Mouse (Mus musculus): Measurements from ENCODE around the gene Pla2g2f. TPM values are rescaled to one million over a fixed set of nuclear protein-coding genes. Genes with fewer than 3 reads are reported as not detected.

The Pla2g2f gene
- polyA plus RNA-seq, 1 experiment from 2014 or later, result not detected

DNA sequence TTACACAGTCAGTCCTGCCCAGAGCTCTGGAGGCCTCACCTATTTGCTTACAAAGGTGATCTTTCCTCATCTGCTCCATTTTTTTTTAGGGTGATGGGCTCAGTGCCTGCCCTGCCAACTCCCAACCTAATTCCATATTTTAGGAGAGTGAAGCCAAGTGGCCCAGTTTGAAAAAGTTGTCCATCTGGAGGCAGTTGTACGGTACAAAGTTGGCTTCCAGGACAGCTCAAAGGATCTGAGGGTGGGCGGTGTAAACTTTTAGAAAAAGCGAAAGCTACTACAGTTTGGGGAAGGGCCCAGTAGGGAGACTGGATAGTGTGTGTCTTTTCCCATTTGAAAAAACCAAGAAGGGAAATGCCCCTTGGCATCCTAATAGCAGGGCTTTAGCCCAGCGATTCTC lies 22.6 kb downstream of the Pla2g2f start:
- H3K27me3 ChIP-seq (replicated peaks; ENCODE audit: control insufficient read depth, insufficient read depth, low read length), result no peaks in the 10 kb centered on the region
- H3K4me1 ChIP-seq (replicated peaks; ENCODE audit: control insufficient read depth, insufficient read depth, low read length), result no peaks in the 10 kb centered on the region
- H3K36me3 ChIP-seq (ENCODE audit: control insufficient read depth, insufficient read depth, low read length), result no peaks in the 10 kb centered on the region
- DNase-seq (ENCODE audit: low spot score) (no peak), ATAC-seq (replicated peaks; ENCODE audit: low FRiP score) (no peak)
- H3K9me3 ChIP-seq (ENCODE audit: control insufficient read depth, low read length), result no peaks in the 10 kb centered on the region
- no peak overlapping the region for H3K4me2 ChIP-seq
- WGBS, result 93% methylated on average over 4 of the region's 4 CpGs
- no peak overlapping the region for H3K4me3 ChIP-seq (ENCODE audit: low read depth, low read length)
- H3K9ac ChIP-seq (ENCODE audit: low read depth, low read length), result no peak overlapping the region
- H3K27ac ChIP-seq (ENCODE audit: low read depth, low read length), result no peak overlapping the region

DNA sequence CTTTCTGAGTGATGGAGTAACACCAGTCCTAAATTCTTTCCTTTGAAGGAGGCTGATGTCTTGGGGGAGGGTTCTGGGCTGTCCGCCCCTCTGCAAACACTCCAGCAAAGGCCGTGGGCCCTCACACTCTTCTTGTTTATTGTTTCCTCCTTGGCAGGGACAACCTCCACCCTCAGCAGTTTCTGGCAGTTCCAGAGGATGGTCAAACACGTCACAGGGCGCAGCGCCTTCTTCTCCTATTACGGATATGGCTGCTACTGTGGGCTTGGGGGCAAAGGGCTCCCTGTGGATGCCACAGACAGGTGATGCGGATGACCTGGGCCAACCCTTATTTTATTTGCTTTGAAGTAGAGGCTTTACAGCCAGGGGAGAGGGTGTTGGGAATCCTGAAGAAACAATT lies 23.3 kb downstream of the Pla2g2f start:
- no peak for ATAC-seq (replicated peaks; ENCODE audit: low FRiP score)
- 63% methylated on average over 7 of the region's 7 CpGs for WGBS

GRCm38 (mm10) chr4:138729018-138729703 lies 28.3 kb downstream of the Pla2g2f start:
- H3K27ac ChIP-seq (ENCODE audit: low read depth, low read length), result no peak overlapping the region
- H3K36me3 ChIP-seq (ENCODE audit: control insufficient read depth, insufficient read depth, low read length), result no peaks in the 10 kb centered on the region
- no peak overlapping the region for H3K4me3 ChIP-seq (ENCODE audit: low read depth, low read length)
- WGBS, result 50% methylated on average over 9 of the region's 9 CpGs
- H3K27me3 ChIP-seq (replicated peaks; ENCODE audit: control insufficient read depth, insufficient read depth, low read length), result peaks cover 7% of the 10 kb centered on the region
- ATAC-seq (replicated peaks; ENCODE audit: low FRiP score) (no peak; the same call in 1 of the 2 replicates), DNase-seq (ENCODE audit: low spot score) (no peak)
- H3K9ac ChIP-seq (ENCODE audit: low read depth, low read length), result no peak overlapping the region
- H3K4me2 ChIP-seq, result no peak overlapping the region
- no peaks in the 10 kb centered on the region for H3K9me3 ChIP-seq (ENCODE audit: control insufficient read depth, low read length)
- peaks cover 5% of the 10 kb centered on the region; the same call in 1 of the 2 replicates for H3K4me1 ChIP-seq (replicated peaks; ENCODE audit: control insufficient read depth, insufficient read depth, low read length)

More for the DNA sequence above, 23.3 kb downstream of the Pla2g2f start:
- Histone ChIP-seq H3K9me3 (ENCODE audit: control insufficient read depth, low read length) (no peaks in the 10 kb centered on the region), H3K4me2 (no peak overlapping the region), H3K9ac (ENCODE audit: low read depth, low read length) (no peak overlapping the region), H3K27me3 (replicated peaks; ENCODE audit: control insufficient read depth, insufficient read depth, low read length) (no peaks in the 10 kb centered on the region), H3K4me3 (ENCODE audit: low read depth, low read length) (no peak overlapping the region), H3K27ac (ENCODE audit: low read depth, low read length) (no peak overlapping the region), H3K4me1 (replicated peaks; ENCODE audit: control insufficient read depth, insufficient read depth, low read length) (no peaks in the 10 kb centered on the region), H3K36me3 (ENCODE audit: control insufficient read depth, insufficient read depth, low read length) (no peaks in the 10 kb centered on the region)
- DNase-seq (ENCODE audit: low spot score), result no peak

GRCm38 (mm10) chr4:138725751-138726150 lies 31.7 kb downstream of the Pla2g2f start:
- Histone ChIP-seq H3K4me1 (replicated peaks; ENCODE audit: control insufficient read depth, insufficient read depth, low read length) (peaks cover 6% of the 10 kb centered on the region; the same call in 1 of the 2 replicates), H3K9ac (ENCODE audit: low read depth, low read length) (no peak overlapping the region), H3K4me2 (no peak overlapping the region), H3K9me3 (ENCODE audit: control insufficient read depth, low read length) (no peaks in the 10 kb centered on the region), H3K27ac (ENCODE audit: low read depth, low read length) (no peak overlapping the region), H3K27me3 (replicated peaks; ENCODE audit: control insufficient read depth, insufficient read depth, low read length) (peaks cover 13% of the 10 kb centered on the region), H3K4me3 (ENCODE audit: low read depth, low read length) (no peak overlapping the region), H3K36me3 (ENCODE audit: control insufficient read depth, insufficient read depth, low read length) (no peaks in the 10 kb centered on the region)
- DNase-seq (ENCODE audit: low spot score), result no peak
- WGBS, result 55% methylated on average over 5 of the region's 5 CpGs
- ATAC-seq (replicated peaks; ENCODE audit: low FRiP score), result no peak

GRCm38 (mm10) chr4:138725127-138725461 lies 32.3 kb downstream of the Pla2g2f start:
- Histone ChIP-seq H3K27ac (ENCODE audit: low read depth, low read length) (no peak overlapping the region), H3K4me1 (replicated peaks; ENCODE audit: control insufficient read depth, insufficient read depth, low read length) (peaks cover 6% of the 10 kb centered on the region; the same call in 1 of the 2 replicates), H3K9ac (ENCODE audit: low read depth, low read length) (no peak overlapping the region), H3K36me3 (ENCODE audit: control insufficient read depth, insufficient read depth, low read length) (no peaks in the 10 kb centered on the region), H3K4me2 (peak overlapping the region; percentile 35), H3K4me3 (ENCODE audit: low read depth, low read length) (no peak overlapping the region), H3K9me3 (ENCODE audit: control insufficient read depth, low read length) (no peaks in the 10 kb centered on the region), H3K27me3 (replicated peaks; ENCODE audit: control insufficient read depth, insufficient read depth, low read length) (peaks cover 13% of the 10 kb centered on the region)
- peak; percentile 41; the same call in 1 of the 2 replicates for ATAC-seq (replicated peaks; ENCODE audit: low FRiP score)
- WGBS, result 2% methylated on average over 13 of the region's 13 CpGs
- peak; percentile 65 for DNase-seq (ENCODE audit: low spot score)

DNA sequence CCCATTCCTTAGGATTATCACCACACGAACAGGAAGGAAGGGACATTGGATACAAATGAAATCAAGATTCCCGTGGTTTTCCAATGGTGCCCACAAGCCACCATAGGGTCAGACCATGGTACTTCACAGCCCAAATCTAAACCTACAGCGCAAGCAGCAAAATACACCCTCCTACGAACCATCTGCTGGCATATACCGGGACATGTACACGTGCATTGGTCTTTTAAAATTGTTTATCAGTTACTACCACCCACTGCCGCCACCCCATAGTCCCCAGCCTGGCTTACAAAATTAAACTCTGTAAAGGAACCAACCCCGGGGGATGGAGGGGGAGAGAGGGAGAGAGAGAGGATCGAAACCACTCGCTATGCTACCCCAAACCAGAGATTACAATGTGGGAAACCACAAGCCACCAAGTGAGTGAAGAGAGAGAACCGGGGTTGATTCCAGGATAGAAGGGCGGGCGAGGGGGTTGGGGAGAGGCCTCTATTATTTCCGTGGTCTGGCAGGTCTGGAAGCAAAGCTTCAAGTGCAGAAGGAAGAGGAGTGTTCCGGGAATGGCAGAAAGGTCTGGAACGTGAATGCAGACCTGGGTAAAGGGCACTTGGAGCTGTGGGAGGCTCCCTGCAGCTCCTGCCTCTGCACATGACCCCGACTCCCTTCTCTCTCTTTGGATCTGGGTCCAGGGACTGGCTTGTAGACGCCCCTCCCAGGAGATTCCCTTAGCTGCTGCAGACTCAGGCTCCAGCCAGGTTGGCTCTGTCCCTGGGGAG lies 32.9 kb downstream of the Pla2g2f start, which contains the start of gene Pla2g2c:
TSS of gene Pla2g2c (plus strand) at position 439 of the 773 bp plus-strand sequence.
- Histone ChIP-seq H3K9ac (ENCODE audit: low read depth, low read length) (no peak within 1 kb of the TSS), H3K4me2 (peak within 1 kb of the TSS; percentile 35), H3K36me3 (ENCODE audit: control insufficient read depth, insufficient read depth, low read length) (no peaks in the 10 kb centered on the region), H3K4me3 (ENCODE audit: low read depth, low read length) (no peak within 1 kb of the TSS), H3K27me3 (replicated peaks; ENCODE audit: control insufficient read depth, insufficient read depth, low read length) (peaks cover 13% of the 10 kb centered on the region), H3K27ac (ENCODE audit: low read depth, low read length) (no peak within 1 kb of the TSS), H3K9me3 (ENCODE audit: control insufficient read depth, low read length) (no peaks in the 10 kb centered on the region), H3K4me1 (replicated peaks; ENCODE audit: control insufficient read depth, insufficient read depth, low read length) (peaks cover 6% of the 10 kb centered on the region; the same call in 1 of the 2 replicates)
- DNase-seq (ENCODE audit: low spot score) (no peak), ATAC-seq (replicated peaks; ENCODE audit: low FRiP score) (no peak; the same call in 1 of the 2 replicates)
- 34% methylated on average over 18 of the region's 18 CpGs for WGBS

- no peaks in the 10 kb centered on the region for H3K36me3 ChIP-seq (ENCODE audit: control insufficient read depth, insufficient read depth, low read length)
- 56% methylated on average over 15 of the region's 15 CpGs for WGBS
- H3K4me1 ChIP-seq (replicated peaks; ENCODE audit: control insufficient read depth, insufficient read depth, low read length), result peaks cover 6% of the 10 kb centered on the region; the same call in 1 of the 2 replicates
- no peak overlapping the region for H3K4me3 ChIP-seq (ENCODE audit: low read depth, low read length)
- DNase-seq (ENCODE audit: low spot score) (no peak), ATAC-seq (replicated peaks; ENCODE audit: low FRiP score) (no peak)
- H3K4me2 ChIP-seq, result no peak overlapping the region
- H3K9me3 ChIP-seq (ENCODE audit: control insufficient read depth, low read length), result no peaks in the 10 kb centered on the region
- peaks cover 13% of the 10 kb centered on the region for H3K27me3 ChIP-seq (replicated peaks; ENCODE audit: control insufficient read depth, insufficient read depth, low read length)
- no peak overlapping the region for H3K27ac ChIP-seq (ENCODE audit: low read depth, low read length)
- no peak overlapping the region for H3K9ac ChIP-seq (ENCODE audit: low read depth, low read length)
Observed at GRCm38 (mm10) chr4:138723493-138724281, 33.7 kb downstream of the Pla2g2f start.

DNA sequence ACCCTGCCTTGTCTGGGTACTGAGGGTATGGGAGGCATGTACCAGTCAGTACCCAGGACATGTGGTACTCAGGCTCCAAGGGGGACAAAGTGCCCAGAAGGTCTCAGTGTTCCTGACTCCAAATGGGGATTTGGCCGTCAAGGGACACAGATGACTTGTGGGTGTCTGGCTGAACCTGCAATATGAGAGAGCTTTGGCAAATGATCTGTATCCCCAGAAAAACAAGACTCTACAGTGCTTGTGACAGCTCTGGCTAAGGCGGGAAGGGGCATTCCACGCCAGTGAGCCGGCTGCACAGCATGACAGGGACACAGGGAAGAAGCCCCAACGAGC lies 38.2 kb downstream of the Pla2g2f start:
- DNase-seq (ENCODE audit: low spot score) (no peak), ATAC-seq (replicated peaks; ENCODE audit: low FRiP score) (no peak)
- Histone ChIP-seq H3K4me1 (replicated peaks; ENCODE audit: control insufficient read depth, insufficient read depth, low read length) (0 out of 2 replicates have a peak, but pooled peaks cover under 1% of the 10 kb centered on the region), H3K9me3 (ENCODE audit: control insufficient read depth, low read length) (no peaks in the 10 kb centered on the region), H3K4me2 (no peak overlapping the region), H3K9ac (ENCODE audit: low read depth, low read length) (no peak overlapping the region), H3K27me3 (replicated peaks; ENCODE audit: control insufficient read depth, insufficient read depth, low read length) (peaks cover 7% of the 10 kb centered on the region; the same call in 1 of the 2 replicates), H3K4me3 (ENCODE audit: low read depth, low read length) (no peak overlapping the region), H3K36me3 (ENCODE audit: control insufficient read depth, insufficient read depth, low read length) (no peaks in the 10 kb centered on the region), H3K27ac (ENCODE audit: low read depth, low read length) (no peak overlapping the region)
- 72% methylated on average over 5 of the region's 5 CpGs for WGBS
